Mouse (Mus musculus) MEL (cell line): ENCODE results near the gene Cenpu. TPM values are rescaled to one million over a fixed set of nuclear protein-coding genes. Genes with fewer than 3 reads are reported as not detected.

Experiments
- DNase-seq: peaks from one replicate; pipeline ENCODE4 v3.0.0; 2011; ENCODE audit warnings: low read depth, low spot score
- H3K27ac ChIP-seq: 2 replicates; pipeline ENCODE4 v1.5.1; 2012; ENCODE audit warnings: low read depth, mild to moderate bottlenecking, control low read depth, low read length, moderate library complexity; ENCODE audit not compliant: control insufficient read depth
- H3K27me3 ChIP-seq, 2 experiments: fragments of 150-350 bp in 1 of 2; sonication (generic) in 1 of 2; 2 replicates each; pipeline ENCODE4 v1.6.1; 2012; ENCODE audit warnings: low read length in 2 of 2, mild to moderate bottlenecking in 2 of 2, improper control_type of control experiment in 1 of 2, moderate library complexity in 1 of 2; ENCODE audit not compliant: insufficient read depth in 2 of 2, control insufficient read depth in 1 of 2
- H3K36me3 ChIP-seq, 2 experiments: 2 replicates each; pipeline ENCODE4 v1.6.1; 2012 to 2014; ENCODE audit warnings: low read length in 2 of 2, improper control_type of control experiment in 1 of 2, inconsistent platforms in 1 of 2, mild to moderate bottlenecking in 1 of 2; ENCODE audit not compliant: insufficient read depth in 2 of 2, control insufficient read depth in 1 of 2
- H3K4me1 ChIP-seq, 2 experiments: fragments of 150-350 bp in 1 of 2; sonication (generic) in 1 of 2; 2 replicates each; pipeline ENCODE4 v1.6.1; 2012; ENCODE audit warnings: low read length in 2 of 2, improper control_type of control experiment in 1 of 2, mild to moderate bottlenecking in 1 of 2; ENCODE audit not compliant: insufficient read depth in 2 of 2, control insufficient read depth in 1 of 2
- H3K4me3 ChIP-seq, 2 experiments: fragments of 150-350 bp in 1 of 2; sonication (generic) in 1 of 2; 2 replicates each; pipeline ENCODE4 v1.5.1; 2012; ENCODE audit warnings: low read depth in 2 of 2, low read length in 2 of 2, mild to moderate bottlenecking in 2 of 2, moderate library complexity in 2 of 2, control low read depth in 1 of 2, improper control_type of control experiment in 1 of 2; ENCODE audit not compliant: control insufficient read depth in 1 of 2, insufficient read depth in 1 of 2
- H3K79me2 ChIP-seq: 2 replicates; pipeline ENCODE4 v1.6.1; 2012; ENCODE audit warnings: mild to moderate bottlenecking, low read length, moderate library complexity; ENCODE audit not compliant: control insufficient read depth, poor library complexity, insufficient read depth
- H3K9ac ChIP-seq: 2 replicates; pipeline ENCODE4 v1.6.1; 2012; ENCODE audit warnings: low read depth, mild to moderate bottlenecking, control low read depth, low read length, moderate library complexity; ENCODE audit not compliant: control insufficient read depth, poor library complexity, severe bottlenecking
- H3K9me3 ChIP-seq: fragments of 150-350 bp; sonication (generic); replicated peaks from 2 replicates; pipeline ENCODE4 v1.6.1; 2012; ENCODE audit warnings: mild to moderate bottlenecking, low read length, improper control_type of control experiment, moderate library complexity; ENCODE audit not compliant: insufficient read depth
- BHLHE40 ChIP-seq: IDR thresholded peaks from 2 replicates; pipeline ENCODE4 v1.6.1; 2012; ENCODE audit warnings: low read depth, mild to moderate bottlenecking, inconsistent platforms, low read length, improper control_type of control experiment, borderline replicate concordance
- CHD1 ChIP-seq: IDR thresholded peaks from 2 replicates; pipeline ENCODE4 v1.6.1; 2012; ENCODE audit warnings: low read depth, mild to moderate bottlenecking, inconsistent platforms, low read length, improper control_type of control experiment
- CTCF ChIP-seq, 3 experiments: IDR thresholded peaks in 2 of 3; conservative IDR thresholded peaks in 1 of 3; 2 replicates each; pipeline ENCODE4 v1.5.1; 2011 to 2012; ENCODE audit warnings: low read length in 3 of 3, low read depth in 2 of 3, mild to moderate bottlenecking in 2 of 3, improper control_type of control experiment in 1 of 3, inconsistent platforms in 1 of 3, mixed read lengths in 1 of 3, moderate library complexity in 1 of 3; ENCODE audit not compliant: control insufficient read depth in 1 of 3, insufficient read depth in 1 of 3, poor library complexity in 1 of 3, severe bottlenecking in 1 of 3
- E2F4 ChIP-seq: IDR thresholded peaks from 2 replicates; pipeline ENCODE4 v1.6.1; 2011; ENCODE audit warnings: low read depth, low read length, improper control_type of control experiment, borderline replicate concordance
- EP300 ChIP-seq, 2 experiments: IDR thresholded peaks; 2 replicates each; pipeline ENCODE4 v1.6.1; 2011; ENCODE audit warnings: improper control_type of control experiment in 2 of 2, low read length in 2 of 2, low read depth in 1 of 2, mild to moderate bottlenecking in 1 of 2
- JUND ChIP-seq: IDR thresholded peaks from 2 replicates; pipeline ENCODE4 v1.6.1; 2011; ENCODE audit warnings: low read depth, mild to moderate bottlenecking, improper control_type of control experiment, low read length
- KAT2A ChIP-seq: conservative IDR thresholded peaks from 2 replicates; pipeline ENCODE4 v1.6.1; 2012; ENCODE audit warnings: low read depth, low read length, improper control_type of control experiment, inconsistent platforms
- MAX ChIP-seq: IDR thresholded peaks from 2 replicates; pipeline ENCODE4 v1.6.1; 2011; ENCODE audit warnings: low read length, improper control_type of control experiment
- MEF2A ChIP-seq: IDR thresholded peaks from 2 replicates; pipeline ENCODE4 v1.6.1; 2014; ENCODE audit warnings: low read depth, mild to moderate bottlenecking, inconsistent platforms, low read length, improper control_type of control experiment; ENCODE audit not compliant: poor library complexity, insufficient replicate concordance, severe bottlenecking; ENCODE audit errors: extremely low read depth
- MYB ChIP-seq: IDR thresholded peaks from 2 replicates; pipeline ENCODE4 v1.6.1; 2011; ENCODE audit warnings: mild to moderate bottlenecking, low read depth, low read length, improper control_type of control experiment
- MYC ChIP-seq: IDR thresholded peaks from 2 replicates; pipeline ENCODE4 v1.6.1; 2011; ENCODE audit warnings: low read depth, mild to moderate bottlenecking, low read length, improper control_type of control experiment, moderate library complexity
- NRF1 ChIP-seq: IDR thresholded peaks from 2 replicates; pipeline ENCODE4 v1.6.1; 2014; ENCODE audit warnings: low read depth, mild to moderate bottlenecking, inconsistent platforms, low read length, improper control_type of control experiment, moderate library complexity; ENCODE audit not compliant: poor library complexity, insufficient read depth, severe bottlenecking
- POLR2A ChIP-seq, 2 experiments: IDR thresholded peaks; 2 replicates each; pipeline ENCODE4 v1.6.1; 2011 to 2012; ENCODE audit warnings: low read length in 2 of 2, mild to moderate bottlenecking in 2 of 2, control low read depth in 1 of 2, improper control_type of control experiment in 1 of 2, low read depth in 1 of 2, moderate library complexity in 1 of 2; ENCODE audit not compliant: control insufficient read depth in 1 of 2, insufficient read depth in 1 of 2, poor library complexity in 1 of 2
- RCOR1 ChIP-seq: IDR thresholded peaks from 2 replicates; pipeline ENCODE4 v1.6.1; 2012; ENCODE audit warnings: low read depth, mild to moderate bottlenecking, inconsistent platforms, low read length, improper control_type of control experiment
- SIN3A ChIP-seq: IDR thresholded peaks from 2 replicates; pipeline ENCODE4 v1.6.1; 2012; ENCODE audit warnings: low read length, improper control_type of control experiment, inconsistent platforms
- SMC3 ChIP-seq: IDR thresholded peaks from 2 replicates; pipeline ENCODE4 v1.6.1; 2011; ENCODE audit warnings: low read depth, low read length, improper control_type of control experiment
- TBP ChIP-seq: IDR thresholded peaks from 2 replicates; pipeline ENCODE4 v1.8.0; 2011; ENCODE audit warnings: low read depth, low read length, improper control_type of control experiment
- UBTF ChIP-seq: IDR thresholded peaks from 2 replicates; pipeline ENCODE4 v1.6.1; 2012; ENCODE audit warnings: low read depth, mild to moderate bottlenecking, inconsistent platforms, low read length, improper control_type of control experiment, moderate library complexity, borderline replicate concordance; ENCODE audit not compliant: insufficient read depth
- polyA plus RNA-seq, 2 experiments: library from polyadenylated mRNA; stranded (reverse) in 1 of 2; unstranded in 1 of 2; fragments of >175 nt in 1 of 2; fragments of >200 nt in 1 of 2; gene quantifications; 2 replicates each; pipeline versions ENCODE4 v1.2.1 to v1.2.4; 2012; ENCODE audit warnings: low replicate concordance in 2 of 2, low read depth in 1 of 2; ENCODE audit not compliant: insufficient read length in 2 of 2, insufficient read depth in 1 of 2, missing spikeins in 1 of 2
- total RNA-seq: library from RNA; depleted of rRNA; stranded (reverse); fragments of 300-350 nt; gene quantifications from 2 replicates; pipeline ENCODE4 v1.2.3, GENCODE M21; 2012

Cenpu gene
- total and polyA plus RNA-seq, 3 experiments, result 30.7 to 446 (median 42.5) TPM

GRCm38 (mm10) chr8:46616879-46617689 lies 65.3 kb downstream of the Cenpu start, which contains the start of the genes Primpol and Casp3 (continued):
- TF ChIP-seq SIN3A (peak; percentile 78), KAT2A (no peak), TBP (peak; percentile 81), EP300 (IDR thresholded peaks at IDR 0.05; ENCODE audit: low read depth in 1 of 2, low read length in 2 of 2) (no peak; a peak in 1 of 4 replicates), SMC3 (no peak), E2F4 (peak; percentile 95), JUND (no peak)

- peak; percentile 77 for DNase-seq
- Histone ChIP-seq H3K4me1 (peaks cover 9 to 14% of the 10 kb centered on the region in 2 experiments), H3K36me3 (peaks cover 5 to 35% of the 10 kb centered on the region in 2 experiments), H3K4me3 (peak overlapping the region; percentile 81 to 96), H3K27me3 (no peaks in the 10 kb centered on the region), H3K9ac (peak overlapping the region; percentile 83), H3K79me2 (peaks cover 46% of the 10 kb centered on the region), H3K9me3 (no peaks in the 10 kb centered on the region), H3K27ac (peak overlapping the region; percentile 78)
- TF ChIP-seq CTCF (IDR thresholded peaks at IDR 0.05 in 2 of 3, conservative IDR thresholded peaks at IDR 0.05 in 1 of 3; ENCODE audit: control insufficient read depth in 1 of 3, insufficient read depth in 1 of 3, low read depth in 2 of 3, low read length in 3 of 3, poor library complexity in 1 of 3, severe bottlenecking in 1 of 3) (no peak), MYB (no peak), SIN3A (peak; percentile 9; the same call in 1 of the 2 replicates), MYC (no peak), MAX (no peak), UBTF (peak; percentile 48; the same call in 1 of the 2 replicates), TBP (0 out of 2 replicates have a peak, but pooled peaks have one; percentile 31), POLR2A (IDR thresholded peaks at IDR 0.05; ENCODE audit: control insufficient read depth in 1 of 2, insufficient read depth in 1 of 2, low read depth in 1 of 2, low read length in 2 of 2, poor library complexity in 1 of 2) (0 out of 4 replicates have a peak, but pooled peaks of 1 of the 2 experiments have one; percentile 3), SMC3 (no peak), BHLHE40 (no peak), NRF1 (no peak), CHD1 (peak; percentile 32; the same call in 1 of the 2 replicates), RCOR1 (peak; percentile 23; the same call in 1 of the 2 replicates), MEF2A (no peak)
These were observed 66.1 kb downstream of the Cenpu start for GRCm38 (mm10) chr8:46617690-46618620.
